Mouse (Mus musculus): ENCODE measurements at regions not wholly inside any gene's neighbourhood (a gene's known extent, or its start where the extent isn't known, plus 50 kb on each side); places are given as distances from the start of the nearest gene placed in this dataset.

- no peak for TF ChIP-seq CTCF (conservative IDR thresholded peaks at IDR 0.05; ENCODE audit: low read length)
- TF ChIP-seq NANOG (IDR thresholded peaks at IDR 0.05; ENCODE audit: borderline replicate concordance, low read length): no peak
Observed at GRCm38 (mm10) chr11:40137803-40138202, 557.2 kb downstream of the Mat2b start.
